Mouse (Mus musculus): ENCODE measurements at regions not wholly inside any gene's neighbourhood (a gene's known extent, or its start where the extent isn't known, plus 50 kb on each side); places are given as distances from the start of the nearest gene placed in this dataset.

GRCm38 (mm10) chr9:49962561-49963071, 163.9 kb upstream of the Ncam1 start:
- TF ChIP-seq EP300 (IDR thresholded peaks at IDR 0.05; ENCODE audit: low read depth in 1 of 2, low read length in 2 of 2), result no peak
- no peak for TF ChIP-seq USF1 (IDR thresholded peaks at IDR 0.05; ENCODE audit: low read depth, low read length)
- no peak for TF ChIP-seq POLR2A (IDR thresholded peaks at IDR 0.05; ENCODE audit: control insufficient read depth in 1 of 2, insufficient read depth in 1 of 2, low read depth in 1 of 2, low read length in 2 of 2, poor library complexity in 1 of 2)
- TF ChIP-seq MAFK (IDR thresholded peaks at IDR 0.05; ENCODE audit: borderline replicate concordance, low read depth, low read length), result no peak
- no peak for TF ChIP-seq RAD21 (IDR thresholded peaks at IDR 0.05; ENCODE audit: low read depth, low read length)
- no peak for TF ChIP-seq CTCF (IDR thresholded peaks at IDR 0.05 in 2 of 3, conservative IDR thresholded peaks at IDR 0.05 in 1 of 3; ENCODE audit: control insufficient read depth in 1 of 3, insufficient read depth in 1 of 3, low read depth in 2 of 3, low read length in 3 of 3, poor library complexity in 1 of 3, severe bottlenecking in 1 of 3)
- no peak for TF ChIP-seq TCF12 (IDR thresholded peaks at IDR 0.05; ENCODE audit: low read depth, low read length)
- TF ChIP-seq HCFC1 (IDR thresholded peaks at IDR 0.05; ENCODE audit: low read depth, low read length), result no peak

All from MEL (cell line).